Mouse (Mus musculus) left cerebral cortex, adult 2 months (tissue): Measurements from ENCODE around the gene Olfr801. TPM values are rescaled to one million over a fixed set of nuclear protein-coding genes. Genes with fewer than 3 reads are reported as not detected.

Experiments used
- DNase-seq, 2 experiments: peaks; one replicate each; pipeline ENCODE4 v3.0.0; 2021 to 2022; ENCODE audit warnings: low spot score in 2 of 2, mixed read lengths in 1 of 2; ENCODE audit errors: extremely low spot score in 1 of 2
- H3K27ac ChIP-seq: fragments of 200-600 bp; 2 replicates; pipeline ENCODE4 v1.8.1; 2022
- H3K4me3 ChIP-seq: fragments of 200-600 bp; 2 replicates; pipeline ENCODE4 v1.8.1; 2022
- CTCF ChIP-seq: fragments of 200-600 bp; IDR thresholded peaks from 2 replicates; pipeline ENCODE4 v1.8.1; 2022; ENCODE audit warnings: antibody characterized with exemption, mild to moderate bottlenecking, moderate library complexity
- intact Hi-C: fragments of 180-260 bp; cut with DNase I; formaldehyde crosslinking; loops from one replicate; pipeline ENCODE4 v1.15.1; 2025
- long read RNA-seq, 2 experiments: library from polyadenylated mRNA; stranded (forward); transcript quantifications; one replicate each; pipeline ENCODE4 v2.0.0; 2021; ENCODE audit warnings: borderline mapping rate in 2 of 2
- total RNA-seq, 2 experiments: library from RNA; stranded (reverse); gene quantifications; 2 replicates each; pipeline ENCODE4 v1.2.3; 2021

The Olfr801 gene
- total RNA-seq, result not detected
- long read RNA-seq, experiment 1, result 0 reads
- long read RNA-seq, experiment 2, result 0 reads

- no peak for TF ChIP-seq CTCF
- H3K4me3 ChIP-seq, result no peak within 1 kb of the TSS
- DNase-seq, result no peak
- H3K27ac ChIP-seq, result no peak within 1 kb of the TSS
- intact Hi-C loops, result no loop called here
Observed at GRCm38 (mm10) chr10:129673765-129674164, at the start of gene Olfr801. Gene Olfr801, minus strand, starts transcription at chr10:129673865.

- TF ChIP-seq CTCF, result no peak
- H3K27ac ChIP-seq, result no peak within 1 kb of the TSS
- intact Hi-C loops, result no loop called here
- H3K4me3 ChIP-seq, result no peak within 1 kb of the TSS
- no peak for DNase-seq
Observed at GRCm38 (mm10) chr10:129702910-129703309, 29.2 kb upstream of the Olfr801 start, which contains the start of gene Olfr804. Gene Olfr804, plus strand, starts transcription at chr10:129703210.

DNA sequence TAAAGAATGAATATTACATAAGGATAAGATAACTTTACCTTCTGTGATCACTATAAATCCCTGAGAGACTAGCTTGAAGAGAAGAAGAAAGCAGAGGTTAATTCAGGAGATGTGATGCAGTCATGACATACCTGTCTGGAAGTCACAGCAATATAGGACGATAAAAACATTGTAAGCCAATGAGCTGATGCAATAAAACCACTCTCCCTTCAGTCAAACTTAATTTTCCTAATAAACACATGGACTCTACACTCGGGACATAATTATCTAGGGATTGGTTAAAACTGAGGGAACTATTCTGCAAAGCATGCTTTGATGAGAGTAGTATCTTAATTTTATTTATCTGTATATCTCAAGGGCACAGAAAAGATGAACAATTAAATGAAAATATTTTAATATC is 20.5 kb upstream of the Olfr801 start, which contains the start of gene Olfr803:
Gene Olfr803, minus strand, starts transcription at position 101 of the 400 bp plus-strand sequence.
- Histone ChIP-seq H3K4me3 (no peak within 1 kb of the TSS), H3K27ac (no peak within 1 kb of the TSS)
- intact Hi-C loops, result no loop called here
- DNase-seq, result no peak
- TF ChIP-seq CTCF, result no peak

GRCm38 (mm10) chr10:129688069-129688468 is 14.4 kb upstream of the Olfr801 start, which contains the start of gene Olfr802:
Gene Olfr802, minus strand, starts transcription at chr10:129688169.
- intact Hi-C loops, result no loop called here
- H3K27ac ChIP-seq, result no peak within 1 kb of the TSS
- H3K4me3 ChIP-seq, result no peak within 1 kb of the TSS
- no peak for DNase-seq
- TF ChIP-seq CTCF, result no peak

DNA sequence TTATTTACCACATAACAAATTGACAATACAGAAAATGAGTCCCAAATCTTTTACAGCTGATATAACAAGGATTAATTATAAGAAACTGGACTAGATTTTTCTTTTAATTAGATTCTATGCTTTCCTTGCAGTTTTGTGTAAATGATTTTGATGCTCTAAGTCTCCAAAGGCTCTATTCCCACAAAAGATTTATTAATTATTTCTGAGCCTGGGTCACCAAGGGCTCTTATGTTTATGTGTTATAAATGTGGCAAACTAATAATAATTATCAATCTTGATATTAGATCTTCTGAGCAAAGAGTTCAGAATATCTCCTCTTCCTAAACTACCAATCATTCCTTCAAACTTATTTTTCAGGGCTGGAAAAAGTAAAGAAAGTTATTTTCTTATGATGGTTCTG is 16.3 kb downstream of the Olfr801 start, which contains the start of gene Olfr800:
Gene Olfr800, plus strand, starts transcription at position 301 of the 400 bp plus-strand sequence.
- DNase-seq, result no peak
- H3K27ac ChIP-seq, result no peak within 1 kb of the TSS
- no peak for TF ChIP-seq CTCF
- intact Hi-C loops, result no loop called here
- H3K4me3 ChIP-seq, result no peak within 1 kb of the TSS

DNA sequence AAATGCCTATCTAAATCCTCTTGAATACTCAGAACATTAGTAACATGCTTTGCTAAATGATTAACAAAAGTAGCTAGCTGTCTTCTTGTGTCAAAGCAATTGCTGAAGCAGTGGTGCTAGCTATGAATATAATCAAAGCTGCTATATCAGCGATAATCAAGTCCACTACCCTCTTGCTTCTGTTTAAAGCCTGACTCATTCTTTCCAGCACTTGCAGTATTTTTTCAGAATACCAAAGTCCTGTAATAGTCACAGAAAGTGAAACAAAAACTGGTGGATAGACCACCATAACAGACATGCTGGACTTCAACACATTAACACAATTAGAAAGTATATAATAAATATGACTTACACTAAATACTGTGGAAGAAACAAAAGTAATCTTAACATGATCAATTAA is 21.9 kb downstream of the Olfr801 start:
- no peak overlapping the region for H3K27ac ChIP-seq
- H3K4me3 ChIP-seq, result no peak overlapping the region
- TF ChIP-seq CTCF, result no peak
- intact Hi-C loops, result no loop called here
- DNase-seq, result no peak

- Histone ChIP-seq H3K27ac (no peak within 1 kb of the TSS), H3K4me3 (no peak within 1 kb of the TSS)
- intact Hi-C loops, result no loop called here
- TF ChIP-seq CTCF, result no peak
- DNase-seq, result no peak
Observed at GRCm38 (mm10) chr10:129637184-129637583, 36.5 kb downstream of the Olfr801 start, which contains the start of gene Olfr799. Gene Olfr799, plus strand, starts transcription at chr10:129637484.

DNA sequence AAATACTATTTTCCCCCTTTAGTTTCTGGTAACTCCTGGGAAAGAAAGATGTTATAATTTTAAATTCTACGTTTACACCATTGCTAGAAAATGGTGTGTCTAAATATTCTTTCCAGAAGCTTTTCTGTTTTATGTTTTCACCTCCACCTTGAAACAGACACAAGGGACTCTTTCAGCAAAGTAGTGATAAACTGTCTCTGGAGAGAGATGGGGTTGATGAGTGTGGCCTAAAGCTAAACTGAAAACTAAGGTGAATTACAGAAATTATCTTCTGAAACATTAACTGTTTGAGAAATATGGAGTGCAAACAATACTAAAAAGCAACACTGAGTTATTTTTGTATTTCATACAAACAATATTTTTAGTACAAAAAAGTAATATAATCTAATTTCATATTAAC is 45.8 kb downstream of the Olfr801 start, which contains the start of gene Olfr798:
Gene Olfr798, minus strand, starts transcription at position 101 of the 400 bp plus-strand sequence.
- no peak for TF ChIP-seq CTCF
- no peak within 1 kb of the TSS for H3K4me3 ChIP-seq
- H3K27ac ChIP-seq, result no peak within 1 kb of the TSS
- DNase-seq, result no peak
- intact Hi-C loops, result no loop called here

GRCm38 (mm10) chr10:129623251-129623650 is 50.4 kb downstream of the Olfr801 start:
- DNase-seq, result no peak
- Histone ChIP-seq H3K27ac (no peak overlapping the region), H3K4me3 (no peak overlapping the region)
- no peak for TF ChIP-seq CTCF
- intact Hi-C loops, result no loop called here

- intact Hi-C loops, result no loop called here
- no peak overlapping the region for H3K4me3 ChIP-seq
- no peak for DNase-seq
- no peak overlapping the region for H3K27ac ChIP-seq
- TF ChIP-seq CTCF, result no peak
Observed at GRCm38 (mm10) chr10:129621724-129622123, 51.9 kb downstream of the Olfr801 start.

Other genes with a start within 250 kb of the Olfr801 start
- gene Olfr786, start 246.6 kb downstream of the Olfr801 start, total RNA-seq, result not detected
- gene Olfr787, start 212.0 kb downstream of the Olfr801 start, total RNA-seq, result not detected
- gene Olfr788, start 202.9 kb downstream of the Olfr801 start, total RNA-seq, result not detected
- not detected for gene Olfr789, start 189.1 kb downstream of the Olfr801 start, total RNA-seq
- gene Olfr790, start 175.4 kb downstream of the Olfr801 start, total RNA-seq, result not detected
- gene Olfr791, start 152.1 kb downstream of the Olfr801 start, total RNA-seq, result not detected
- gene Olfr792, start 134.7 kb downstream of the Olfr801 start, total RNA-seq, result not detected
- gene Olfr794, start 106.2 kb downstream of the Olfr801 start, total RNA-seq, result not detected
- gene Olfr796, start 61.3 kb downstream of the Olfr801 start, total RNA-seq, result not detected
- gene Olfr798, start 45.9 kb downstream of the Olfr801 start, total RNA-seq, result not detected
- gene Olfr799, start 36.4 kb downstream of the Olfr801 start, total RNA-seq, result not detected
- gene Olfr800, start 16.2 kb downstream of the Olfr801 start, total RNA-seq, result not detected
- gene Olfr802, start 14.3 kb upstream of the Olfr801 start, total RNA-seq, result under 1 TPM in 1 of 2 experiments, not detected in 1; 0.11 TPM
- gene Olfr803, start 20.4 kb upstream of the Olfr801 start, total RNA-seq, result not detected
- not detected for gene Olfr804, start 29.3 kb upstream of the Olfr801 start, total RNA-seq
- gene Olfr805, start 55.5 kb upstream of the Olfr801 start, total RNA-seq, result not detected
- gene Olfr806, start 68.1 kb upstream of the Olfr801 start, total RNA-seq, result not detected
- gene Olfr807, start 83.9 kb upstream of the Olfr801 start, total RNA-seq, result not detected
- gene Olfr808, start 91.6 kb upstream of the Olfr801 start, total RNA-seq, result not detected
- gene Olfr809, start 100.8 kb upstream of the Olfr801 start, total RNA-seq, result not detected
- gene Olfr810, start 121.1 kb upstream of the Olfr801 start, total RNA-seq, result not detected
- not detected for gene Olfr811, start 130.5 kb upstream of the Olfr801 start, total RNA-seq
- not detected for gene Olfr812, start 172.2 kb upstream of the Olfr801 start, total RNA-seq
- not detected for gene Olfr813, start 181.5 kb upstream of the Olfr801 start, total RNA-seq
- gene Olfr814, start 206.0 kb upstream of the Olfr801 start, total RNA-seq, result not detected
- gene Olfr815, start 232.0 kb upstream of the Olfr801 start, total RNA-seq, result not detected
- not detected for gene Olfr816, start 241.7 kb upstream of the Olfr801 start, total RNA-seq